Comparison of ENCODE assay signal across 7 mouse cellular contexts in the genomic region with DNA sequence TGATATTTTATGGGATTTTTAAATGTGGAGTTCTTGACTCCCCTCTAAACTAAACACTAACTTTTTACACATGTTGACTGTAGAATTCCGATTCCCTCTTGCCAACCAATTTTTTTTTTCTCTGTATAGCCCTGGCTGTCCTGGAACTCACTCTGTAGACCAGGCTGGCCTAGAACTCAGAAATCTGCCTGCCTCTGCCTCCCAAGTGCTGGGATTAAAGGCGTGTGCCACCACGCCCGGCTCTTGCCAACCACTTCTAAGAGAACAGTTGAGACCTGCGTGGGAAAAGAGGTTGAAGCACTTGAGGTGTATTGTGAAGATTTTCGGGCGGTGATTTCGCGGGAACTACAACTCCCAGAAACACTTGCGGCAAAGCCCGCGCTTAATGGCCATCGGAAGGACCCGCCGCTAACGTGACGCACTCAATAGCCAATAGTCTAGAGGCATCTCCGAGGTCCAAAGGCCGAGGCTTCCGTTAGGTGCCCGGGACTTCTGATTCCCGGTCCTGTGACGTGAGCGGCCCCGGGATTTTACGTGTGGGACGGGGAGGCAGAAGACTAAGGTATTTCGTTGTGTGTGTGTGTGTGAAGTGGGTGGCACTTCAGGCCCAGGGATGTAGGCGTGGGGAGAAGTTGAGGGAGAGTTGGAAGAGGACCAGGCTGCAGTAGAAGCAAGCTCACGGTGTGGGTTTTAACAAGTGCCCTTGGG. TPM values are rescaled to one million over a fixed set of nuclear protein-coding genes. Genes with fewer than 3 reads are reported as not detected.
A peak's percentile ranks its signal among the peaks of the same experiment; 100 is the strongest.
DNase-seq lines count a peak whose midpoint lies in the region; ATAC-seq lines count a peak whose summit lies in the region.

TSS of gene Wdcp (plus strand) at position 414 of the 708 bp plus-strand sequence.

- peak within 1 kb of the TSS; percentile 62 for H3K4me2 ChIP-seq in embryonic facial prominence, embryonic 11.5 days (ENCODE audit: low read depth, low read length)
- H3K4me2 ChIP-seq in midbrain, embryonic 13.5 days (replicated peaks), result peak within 1 kb of the TSS; percentile 92

- H3K4me3 ChIP-seq in embryonic facial prominence, embryonic 11.5 days (ENCODE audit: low read depth, low read length), result peak within 1 kb of the TSS; percentile 58
- peak within 1 kb of the TSS; percentile 80 for H3K4me3 ChIP-seq in limb, embryonic 10.5 days
- peak within 1 kb of the TSS; percentile 79 for H3K4me3 ChIP-seq in midbrain, embryonic 13.5 days (replicated peaks)

- H3K4me1 ChIP-seq in embryonic facial prominence, embryonic 11.5 days (ENCODE audit: control insufficient read depth, insufficient read depth, low read length), result no peaks in the 10 kb centered on the region
- peaks cover 35% of the 10 kb centered on the region for H3K4me1 ChIP-seq in limb, embryonic 10.5 days
- H3K4me1 ChIP-seq in midbrain, embryonic 13.5 days (replicated peaks), result peaks cover 24% of the 10 kb centered on the region

- DNase-seq in adrenal gland, postnatal 14 days, result peak; percentile 94
- DNase-seq in embryonic facial prominence, embryonic 11.5 days (ENCODE audit: low spot score), result peak; percentile 96
- DNase-seq in kidney, adult 11 months, result peak; percentile 92
- DNase-seq in limb, embryonic 10.5 days (ENCODE audit: low spot score), result peak; percentile 89
- peak; percentile 77 for DNase-seq in spleen, adult 12 weeks (ENCODE audit: low spot score)

- H3K27me3 ChIP-seq in embryonic facial prominence, embryonic 11.5 days (ENCODE audit: control insufficient read depth, insufficient read depth, low read length), result no peaks in the 10 kb centered on the region; the same call in 1 of the 2 replicates
- peaks cover 30% of the 10 kb centered on the region for H3K27me3 ChIP-seq in limb, embryonic 10.5 days (ENCODE audit: low read depth, poor library complexity, severe bottlenecking)
- peaks cover 33% of the 10 kb centered on the region for H3K27me3 ChIP-seq in midbrain, embryonic 13.5 days

- H3K9me3 ChIP-seq in embryonic facial prominence, embryonic 11.5 days (replicated peaks; ENCODE audit: control insufficient read depth, low read length), result no peaks in the 10 kb centered on the region
- H3K9me3 ChIP-seq in limb, embryonic 10.5 days (replicated peaks), result no peaks in the 10 kb centered on the region
- H3K9me3 ChIP-seq in midbrain, embryonic 13.5 days, result no peaks in the 10 kb centered on the region

- ATAC-seq in embryonic facial prominence, embryonic 11.5 days (replicated peaks; ENCODE audit: insufficient number of reproducible peaks, low FRiP score, low TSS enrichment, low read depth), result peak; percentile 89
- peak; percentile 65 for ATAC-seq in granulocyte monocyte progenitor cell, adult 5-6 weeks (replicated peaks; ENCODE audit: poor library complexity, severe bottlenecking)
- peak; percentile 92 for ATAC-seq in midbrain, embryonic 13.5 days

- under 1% methylated on average over 30 of the region's 30 CpGs for WGBS in embryonic facial prominence, embryonic 11.5 days
- 2% methylated on average over 30 of the region's 30 CpGs for WGBS in limb, embryonic 10.5 days
- under 1% methylated on average over 30 of the region's 30 CpGs for WGBS in midbrain, embryonic 13.5 days

- H3K9ac ChIP-seq in embryonic facial prominence, embryonic 11.5 days (replicated peaks; ENCODE audit: low read length), result peak within 1 kb of the TSS; percentile 74
- H3K9ac ChIP-seq in midbrain, embryonic 13.5 days (replicated peaks), result peak within 1 kb of the TSS; percentile 63

- H3K27ac ChIP-seq in embryonic facial prominence, embryonic 11.5 days (replicated peaks; ENCODE audit: low read depth, low read length), result no peak within 1 kb of the TSS
- peak within 1 kb of the TSS; percentile 82 for H3K27ac ChIP-seq in limb, embryonic 10.5 days
- no peak within 1 kb of the TSS; the same call in 1 of the 2 replicates for H3K27ac ChIP-seq in midbrain, embryonic 13.5 days

- no peaks in the 10 kb centered on the region for H3K36me3 ChIP-seq in embryonic facial prominence, embryonic 11.5 days (replicated peaks; ENCODE audit: control insufficient read depth, insufficient read depth, low read depth, low read length)
- H3K36me3 ChIP-seq in limb, embryonic 10.5 days, result peaks cover 4% of the 10 kb centered on the region
- H3K36me3 ChIP-seq in midbrain, embryonic 13.5 days, result no peaks in the 10 kb centered on the region

RNA-seq across cellular contexts. Expression of gene Wdcp, which starts in this region (rescaled TPM):
- 9.9 and 10.0 TPM in 2 replicates for total RNA-seq in adrenal gland, postnatal 14 days (2021)
- polyA plus RNA-seq in embryonic facial prominence, embryonic 11.5 days (2014; fragmentation: Nextera tagmentation; extraction: Ambion mirVana), result 15.8 and 16.5 TPM in 2 replicates
- 19.7 and 22.7 TPM in 2 replicates for total RNA-seq in granulocyte monocyte progenitor cell, adult 5-6 weeks (2014; fragmentation: Nextera tagmentation)
- total RNA-seq in granulocyte monocyte progenitor cell, adult 5-6 weeks (2017), result 4.6 and 9.0 TPM in 2 replicates
- 23.9 and 26.9 TPM in 2 replicates for polyA plus RNA-seq in limb, embryonic 10.5 days (2016; fragmentation: Nextera tagmentation; extraction: Ambion mirVana)
- polyA plus RNA-seq in midbrain, embryonic 13.5 days (2015; fragmentation: Nextera tagmentation; extraction: Ambion mirVana), result 14.9 and 17.9 TPM in 2 replicates
